Mouse (Mus musculus): ENCODE data around the gene Relb.

GRCm38 (mm10) chr7:19610969-19611368, 18.3 kb downstream of the Relb start:
- no peak for TF ChIP-seq CTCF (IDR thresholded peaks at IDR 0.05; ENCODE audit: extremely low read depth, insufficient read depth, insufficient read length, insufficient replicate concordance)
- TF ChIP-seq POLR2A (IDR thresholded peaks at IDR 0.05; ENCODE audit: low read depth, low read length): no peak

All from spleen, adult 2 months (tissue).